Mouse (Mus musculus) ovary, postnatal 36 days (tissue): ENCODE measurements at regions not wholly inside any gene's neighbourhood (a gene's known extent, or its start where the extent isn't known, plus 50 kb on each side); places are given as distances from the start of the nearest gene placed in this dataset.

Experiments used
- DNase-seq: peaks from one replicate; pipeline ENCODE4 v3.0.0; 2022; ENCODE audit warnings: low spot score, mixed read lengths

DNA sequence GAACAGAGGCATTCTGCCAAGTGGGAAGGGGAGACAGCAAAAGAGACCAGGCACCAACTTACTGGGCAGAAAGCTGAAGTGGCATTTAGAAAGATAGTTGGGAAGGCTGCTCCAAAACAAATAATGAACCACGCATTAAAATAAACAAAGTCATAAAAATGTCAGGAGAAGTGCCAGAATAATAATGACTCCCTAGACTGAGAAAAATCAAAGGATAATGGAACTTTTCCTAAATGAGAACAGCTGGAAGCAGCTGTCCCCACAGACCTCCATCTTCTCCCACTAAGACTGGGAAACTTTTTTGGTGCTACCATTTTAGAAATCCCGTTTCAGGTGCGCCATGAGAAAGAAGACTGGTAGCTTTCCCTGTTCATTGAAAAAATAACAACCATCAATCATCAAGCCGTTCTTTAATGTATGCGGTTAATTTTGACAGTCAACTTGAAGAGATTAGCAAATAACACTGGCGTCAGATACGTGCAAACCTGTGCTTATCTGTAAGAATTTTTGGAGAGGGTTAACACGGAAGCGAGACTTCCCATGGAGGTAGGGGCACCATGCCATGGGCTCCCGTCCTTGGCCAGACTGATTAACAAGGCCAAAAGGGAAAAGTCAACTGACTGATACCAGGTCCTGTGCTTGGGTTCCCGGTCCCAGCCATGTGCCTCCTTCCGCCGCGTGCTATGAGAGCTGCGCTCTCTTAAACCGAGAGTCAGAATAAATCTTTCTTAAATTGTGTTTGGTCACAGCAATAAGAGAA, 286.1 kb upstream of the Id4 start:
- DNase-seq: no peak

DNA sequence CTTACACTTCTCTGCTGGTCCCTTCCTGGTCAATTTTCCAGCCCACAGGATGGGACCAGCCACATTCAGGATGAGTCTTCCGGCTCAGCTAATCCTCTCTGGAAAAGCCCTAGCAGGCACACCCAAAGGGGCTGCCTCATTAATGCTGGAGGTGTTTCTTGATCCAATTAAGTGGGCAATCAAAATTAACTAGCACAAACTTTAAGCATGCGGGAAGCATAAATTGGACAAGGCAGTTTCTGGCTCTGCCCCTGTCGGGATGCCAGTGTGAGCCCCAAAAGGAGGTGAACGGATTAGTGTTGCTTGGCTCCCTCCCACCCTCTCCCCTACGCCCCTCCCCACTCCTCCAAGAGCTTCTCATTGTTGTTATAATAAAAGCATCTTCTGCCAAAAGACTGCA, 262.5 kb upstream of the Id4 start:
- no peak for DNase-seq

DNA sequence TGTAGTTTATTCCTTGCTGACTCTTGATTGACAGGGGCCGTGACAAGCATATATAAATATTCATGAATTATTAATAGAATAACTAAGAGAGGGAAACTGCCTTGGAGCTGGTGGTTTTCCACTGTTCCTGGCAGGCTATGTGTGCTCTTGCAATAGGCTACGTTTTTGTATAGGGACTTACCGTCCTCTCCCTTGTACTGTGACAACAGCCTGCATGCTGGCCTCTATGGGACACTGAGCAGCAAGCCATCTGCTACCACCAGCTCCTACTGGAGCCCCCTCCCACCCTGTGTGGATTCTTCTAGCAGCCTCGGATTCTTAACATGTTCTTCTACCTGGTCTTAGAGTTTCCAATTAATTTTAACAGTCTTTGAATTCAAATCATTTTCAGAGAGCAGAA, 261.6 kb upstream of the Id4 start:
- DNase-seq: no peak

DNA sequence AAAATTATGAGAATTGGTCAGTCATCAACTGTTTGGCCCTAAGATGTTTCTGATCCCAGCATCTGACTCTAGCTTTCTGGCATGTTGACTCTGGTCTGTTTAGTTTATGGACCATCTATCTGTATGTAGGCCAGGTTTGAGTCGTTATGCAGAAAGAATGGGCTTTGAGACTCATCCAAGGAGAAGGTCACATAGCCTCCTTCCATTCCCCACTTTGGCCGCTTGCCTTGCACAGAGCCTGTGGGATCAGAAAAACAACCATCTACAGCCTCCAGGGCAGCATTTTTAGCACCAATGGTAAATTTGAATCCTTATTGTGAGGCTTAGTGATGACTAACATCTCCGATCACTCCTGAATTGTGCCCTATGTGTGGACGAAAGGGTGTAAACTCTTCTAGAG, 257.9 kb upstream of the Id4 start:
- DNase-seq: peak; percentile 22

DNA sequence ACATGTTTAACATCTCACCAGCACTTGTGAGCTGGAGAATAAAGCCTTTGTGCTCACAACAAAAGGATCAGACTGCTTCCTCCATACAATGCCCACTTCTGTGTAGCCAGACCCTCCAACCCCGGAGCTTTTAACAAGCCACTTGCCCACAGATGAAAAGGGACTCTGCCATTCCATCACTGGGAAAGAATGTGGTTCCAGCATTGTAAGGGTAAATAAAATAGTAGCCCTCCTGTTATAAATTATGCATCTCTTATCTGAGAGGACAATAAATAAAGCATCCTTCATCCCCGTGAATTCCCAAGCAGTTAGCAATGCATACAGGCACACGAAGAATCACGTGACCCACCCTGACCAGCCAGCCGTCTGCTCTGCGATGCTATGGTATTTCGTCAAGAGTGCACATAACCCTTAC, 247.7 kb upstream of the Id4 start:
- DNase-seq: no peak

DNA sequence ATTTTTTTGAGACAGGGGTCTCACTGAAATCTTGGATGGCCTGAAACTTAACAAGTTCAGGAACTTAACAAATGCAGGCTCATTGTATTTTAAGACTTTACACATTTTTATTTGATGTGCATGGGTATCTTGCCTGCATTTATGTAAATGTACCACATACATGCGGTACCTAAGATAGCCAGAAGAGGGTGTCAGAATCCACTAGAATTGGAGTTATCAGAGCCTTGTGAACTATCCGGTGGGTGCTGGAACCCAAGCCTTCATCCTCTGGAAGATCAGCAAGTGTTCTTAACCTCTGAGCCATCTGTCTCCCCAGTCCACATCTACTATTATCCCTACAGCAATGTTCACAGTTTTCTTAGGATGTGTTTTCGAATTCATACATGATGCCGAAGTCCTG, 245.7 kb upstream of the Id4 start:
- no peak for DNase-seq

DNA sequence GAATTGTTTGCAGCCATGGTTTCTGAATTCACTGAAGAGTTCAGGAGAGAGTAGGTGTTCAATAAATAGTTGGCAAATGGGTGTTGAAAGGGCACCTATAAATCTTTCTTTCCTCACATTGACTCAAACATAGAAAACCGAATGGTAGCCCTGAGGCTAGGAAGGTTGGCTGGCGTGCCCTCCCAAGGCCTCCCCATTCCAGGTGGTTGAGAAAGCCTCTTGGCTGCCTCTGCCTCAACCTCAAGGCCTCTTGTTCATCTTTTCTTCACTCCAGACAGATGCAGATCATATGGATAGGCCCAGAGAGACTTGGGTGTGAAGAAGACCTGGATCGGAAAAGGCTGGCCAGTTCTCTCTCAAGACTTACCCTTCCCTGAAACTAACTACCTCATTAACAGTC, 245.0 kb upstream of the Id4 start:
- no peak for DNase-seq

DNA sequence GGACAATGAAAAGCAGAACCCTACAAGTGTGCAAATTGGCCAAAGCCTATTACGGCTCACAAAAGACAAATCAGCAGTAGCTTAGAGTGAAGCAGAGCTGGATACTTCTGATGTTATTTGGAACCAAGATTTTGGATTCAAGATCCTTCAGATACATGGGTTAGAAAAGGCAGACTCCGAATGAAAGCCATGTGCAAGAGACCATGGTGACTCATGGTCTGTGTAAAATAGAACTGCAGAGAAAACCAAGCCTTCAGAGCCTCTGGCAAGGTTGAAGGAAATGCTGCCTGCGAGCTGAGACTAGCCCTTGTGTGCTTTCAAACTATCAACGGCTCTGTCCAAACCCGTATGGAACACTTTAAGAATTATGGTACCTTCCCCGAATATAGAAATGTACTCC, 244.4 kb upstream of the Id4 start:
- DNase-seq: no peak

DNA sequence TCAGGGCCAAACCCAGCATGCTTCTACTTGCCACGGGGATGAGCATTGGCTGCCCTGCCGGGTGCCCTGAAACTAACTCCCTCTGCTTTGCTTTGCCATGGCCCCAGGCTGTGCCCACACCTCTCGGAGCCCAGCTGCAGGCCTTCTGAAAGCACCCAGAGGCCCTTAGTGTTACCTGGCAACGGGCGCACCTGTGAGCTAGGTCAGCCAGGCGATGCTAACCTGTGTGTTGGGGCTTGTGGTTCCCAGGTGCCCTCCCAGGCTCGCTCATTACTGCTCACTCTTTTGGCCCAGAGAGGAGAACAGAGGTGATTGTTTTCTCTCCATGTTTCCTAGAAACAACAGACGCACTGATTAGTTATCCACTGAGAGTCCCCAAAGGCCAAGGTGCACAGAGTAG, 243.4 kb upstream of the Id4 start:
- no peak for DNase-seq

DNA sequence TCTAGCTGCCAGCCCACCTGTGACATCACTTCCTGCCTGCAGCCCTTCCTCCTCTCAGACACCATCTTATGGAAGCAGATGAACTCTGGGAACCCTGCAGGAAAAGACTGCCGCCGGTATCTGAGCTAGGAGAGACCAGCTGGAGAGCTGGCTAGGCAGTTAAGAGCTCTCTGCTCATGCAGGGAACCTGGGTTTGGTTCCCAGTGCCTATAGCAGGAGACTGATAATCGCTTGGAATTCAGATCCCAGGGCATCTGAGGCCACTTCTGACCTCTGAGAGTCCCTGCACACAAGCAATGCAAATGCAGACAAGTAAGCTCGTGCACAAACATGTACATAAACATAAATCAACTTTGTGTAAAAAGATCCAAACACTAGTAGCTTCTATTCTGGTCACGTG, 242.4 kb upstream of the Id4 start:
- DNase-seq: no peak

DNA sequence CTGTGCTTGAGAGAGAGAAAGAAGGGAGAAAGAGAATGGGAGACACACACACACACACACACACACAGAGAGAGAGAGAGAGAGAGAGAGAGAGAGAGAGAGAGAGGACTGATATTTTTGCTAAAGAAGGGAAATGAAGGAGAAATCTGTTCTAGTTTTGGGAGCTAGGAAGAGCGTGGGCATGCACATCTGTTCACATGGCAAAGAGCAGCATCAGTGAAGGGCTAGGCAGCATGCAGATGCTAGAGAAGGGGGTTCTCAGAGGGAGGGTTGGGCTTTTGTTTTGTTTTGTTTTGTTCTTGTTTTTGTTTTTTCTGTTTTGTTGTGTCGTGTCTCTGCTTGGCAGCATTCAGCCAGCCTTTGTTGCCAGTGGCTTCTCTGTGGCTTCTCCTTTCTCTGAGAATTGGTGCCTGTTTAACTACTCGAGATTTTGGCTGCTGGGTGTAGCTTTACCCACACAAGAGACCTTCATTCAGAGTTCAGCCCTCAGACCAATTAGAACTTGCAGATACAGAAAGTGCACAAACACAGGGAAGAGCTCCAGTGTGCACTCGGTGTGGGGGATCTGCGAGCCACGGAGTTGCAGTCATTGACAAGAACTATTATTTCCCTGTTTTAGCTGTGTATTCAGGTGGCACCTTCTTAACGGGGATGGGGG, 237.9 kb upstream of the Id4 start:
- no peak for DNase-seq

DNA sequence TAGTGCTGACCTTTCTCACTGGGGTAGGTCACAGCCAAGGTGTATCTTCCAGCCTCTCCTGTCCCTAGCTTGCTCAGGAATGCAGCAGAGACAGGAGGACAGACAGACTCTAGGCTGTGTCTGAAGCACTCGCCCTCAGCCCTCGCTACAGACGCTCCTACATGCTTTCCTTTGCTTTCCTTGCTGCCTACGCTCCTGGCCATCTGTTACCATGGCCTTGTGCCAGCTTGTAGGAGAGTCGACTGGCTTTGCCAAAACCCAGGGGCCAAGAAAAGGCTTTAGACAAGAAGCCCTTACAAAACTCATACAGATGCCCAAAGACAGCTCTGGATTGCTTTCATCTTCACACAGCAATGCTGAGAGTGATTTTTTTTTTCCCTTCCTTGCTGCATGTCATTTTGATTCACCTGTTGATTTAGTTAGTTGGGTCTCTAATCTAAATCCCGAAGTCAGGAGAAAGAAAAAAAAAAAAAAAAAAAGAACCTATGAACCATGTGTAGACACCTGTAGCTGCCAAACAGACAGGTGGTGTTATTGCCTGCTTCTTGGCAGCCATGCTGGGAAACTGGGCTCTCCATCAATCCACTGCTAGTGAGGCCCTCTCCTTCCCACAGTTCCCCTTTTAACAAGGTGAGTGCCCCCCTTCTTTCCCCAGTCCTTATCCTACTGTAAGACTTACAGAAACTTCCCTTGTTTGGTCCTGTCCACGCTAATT, 233.1 kb upstream of the Id4 start:
- peak; percentile 58 for DNase-seq

DNA sequence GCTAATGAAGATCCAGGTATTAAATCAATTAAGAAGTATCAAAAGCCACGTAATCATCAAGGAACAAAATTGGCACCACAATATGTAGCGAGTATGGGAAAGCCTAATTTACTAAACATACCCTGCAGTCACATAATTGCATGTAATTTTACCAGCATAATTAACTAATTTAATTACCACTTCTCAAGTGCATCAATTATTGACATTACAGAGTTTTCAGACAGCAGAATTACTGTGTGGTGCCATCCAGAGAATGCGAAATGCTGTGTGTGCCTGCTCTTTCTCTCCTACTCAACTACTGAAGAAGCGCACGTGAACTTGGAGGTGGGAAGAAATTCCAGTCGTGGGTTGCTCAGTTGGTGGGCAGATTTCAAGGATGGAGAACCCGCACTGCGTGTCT, 229.5 kb upstream of the Id4 start:
- DNase-seq: no peak

DNA sequence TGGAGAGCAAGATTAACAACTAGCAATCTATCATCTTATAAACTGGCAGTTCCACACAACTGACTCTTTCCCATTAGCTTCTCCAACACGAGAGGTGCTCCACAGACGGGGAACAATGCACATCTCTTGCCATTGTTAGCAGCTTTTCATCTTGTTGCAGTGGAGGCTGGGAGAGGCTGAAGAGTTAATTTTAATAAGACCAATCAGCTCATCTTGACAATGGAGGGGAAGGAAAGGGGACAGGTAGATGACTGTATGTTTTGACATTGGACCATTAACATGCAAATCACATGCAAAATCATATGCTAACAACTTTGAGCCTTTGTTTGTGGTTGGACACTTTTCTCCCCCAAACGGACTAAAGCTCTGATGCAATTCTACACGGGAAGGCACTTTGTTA, 218.9 kb upstream of the Id4 start:
- DNase-seq: no peak

DNA sequence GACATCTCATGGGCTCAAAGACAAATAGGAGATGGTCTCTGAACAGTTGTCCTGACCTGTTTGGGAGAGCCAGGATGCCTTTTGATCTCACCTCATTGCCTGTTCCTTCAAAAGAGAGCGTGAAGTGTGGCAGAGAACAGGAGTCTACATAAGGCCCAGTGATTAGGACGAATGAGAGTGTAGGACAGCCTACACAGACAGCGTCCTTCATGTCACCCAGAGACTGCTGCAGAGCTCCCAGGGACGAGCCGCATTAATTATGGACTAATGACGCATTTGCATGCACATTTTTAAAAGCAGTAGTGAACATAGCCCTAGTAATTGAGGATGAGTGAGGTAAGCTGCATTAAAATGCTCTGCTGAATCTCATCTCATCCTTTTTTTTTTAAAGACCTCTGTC, 218.5 kb upstream of the Id4 start:
- no peak for DNase-seq

DNA sequence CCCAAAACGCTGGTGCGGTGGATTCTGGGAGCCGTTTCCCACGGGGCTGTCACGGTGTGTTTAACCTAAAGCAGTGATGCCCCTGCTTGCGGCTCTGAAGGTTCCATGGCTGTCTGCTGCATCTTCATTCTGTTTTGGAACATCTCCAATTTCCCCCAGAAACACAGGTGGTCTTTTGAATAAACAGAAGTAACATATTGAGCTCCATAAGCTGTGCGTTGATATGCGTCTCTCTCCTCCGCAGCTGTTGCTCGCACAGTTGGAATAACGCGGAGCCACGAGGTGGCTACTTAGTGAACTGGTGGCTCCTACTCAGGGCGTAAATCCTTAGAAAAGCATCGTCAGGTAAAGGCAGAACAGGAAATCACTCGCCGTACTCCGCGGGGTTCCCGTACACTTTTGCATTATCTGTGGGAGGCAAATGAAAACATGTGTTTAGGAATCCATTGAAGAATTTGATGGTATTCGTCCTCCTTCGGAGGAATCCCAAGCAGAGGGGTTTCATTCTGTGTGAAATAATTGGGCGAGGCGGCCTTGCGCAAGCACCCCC, 214.8 kb upstream of the Id4 start:
- no peak for DNase-seq

DNA sequence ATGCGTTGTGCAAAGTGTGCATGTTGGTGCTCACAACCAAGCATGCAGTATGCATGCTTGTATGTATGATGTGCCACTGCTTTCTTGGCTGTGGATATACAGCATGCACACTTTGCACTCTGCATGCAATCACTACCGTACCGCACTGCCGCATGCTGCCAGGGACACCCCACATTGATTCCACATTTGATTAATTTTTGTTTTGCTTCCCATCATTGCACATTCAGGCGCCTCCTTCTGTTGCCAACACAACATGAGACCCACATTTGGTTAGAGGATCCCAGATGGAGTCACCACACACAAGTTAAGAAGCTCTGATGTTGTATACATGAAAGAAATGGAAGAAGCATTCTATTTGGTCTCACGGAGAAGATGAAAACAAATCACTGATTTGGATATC, 211.2 kb upstream of the Id4 start:
- no peak for DNase-seq

DNA sequence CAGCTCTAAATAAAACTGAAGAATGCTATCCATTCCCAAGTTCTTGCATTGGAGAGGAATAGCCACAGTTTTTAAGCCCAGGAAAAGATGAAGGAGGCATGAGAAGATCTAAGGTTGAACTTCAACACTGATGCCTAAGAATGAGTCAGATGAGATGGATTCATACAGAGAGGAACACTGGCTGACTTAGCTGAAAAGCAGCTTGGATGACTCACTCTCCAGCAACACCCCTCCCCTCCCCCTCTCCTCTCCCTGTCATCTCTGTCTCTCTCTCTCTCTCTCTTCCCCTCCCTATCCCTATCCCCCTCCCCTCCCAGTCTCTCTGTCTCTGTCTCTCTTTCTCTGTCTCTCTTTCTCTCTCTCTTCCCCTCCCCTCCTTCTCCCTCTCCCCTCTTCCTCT, 186.4 kb upstream of the Id4 start:
- DNase-seq: no peak

DNA sequence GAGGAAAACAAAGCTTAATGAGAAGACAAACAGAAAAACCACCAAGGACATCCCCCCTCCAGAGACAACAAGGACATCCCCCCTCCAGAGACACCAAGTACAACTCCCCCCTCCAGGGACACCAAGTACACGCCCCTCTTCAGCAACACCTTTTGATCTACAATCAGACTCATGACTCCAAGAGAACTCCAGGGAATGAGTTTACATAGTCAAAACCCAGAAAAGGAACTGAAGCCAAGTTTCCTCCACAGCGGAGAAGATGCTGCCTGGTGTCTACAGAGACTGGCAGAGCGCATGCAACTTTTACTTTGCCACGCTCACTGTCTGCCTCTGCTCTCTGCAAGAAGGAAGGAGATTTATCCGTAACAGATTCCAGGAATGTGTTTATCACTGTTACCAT, 185.7 kb upstream of the Id4 start:
- no peak for DNase-seq

DNA sequence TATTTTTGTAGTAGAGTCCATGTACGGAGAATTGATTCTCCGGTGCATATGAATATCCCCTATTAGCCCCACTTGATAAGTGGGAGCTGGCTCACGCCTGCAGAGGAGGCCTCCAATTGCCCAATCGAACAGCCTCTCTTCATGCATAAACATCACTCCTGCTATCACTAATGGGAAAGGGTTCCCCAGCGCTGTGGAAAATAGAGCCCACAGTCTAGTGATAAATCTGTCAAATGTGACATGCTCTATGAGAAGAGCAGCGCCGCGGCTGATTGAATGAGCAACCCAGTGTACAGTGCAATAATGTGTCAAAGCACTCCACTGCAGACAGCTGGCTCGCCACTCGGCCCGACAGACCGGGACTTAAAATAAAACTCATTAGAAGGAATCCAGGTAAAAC, 182.8 kb upstream of the Id4 start:
- DNase-seq: no peak

DNA sequence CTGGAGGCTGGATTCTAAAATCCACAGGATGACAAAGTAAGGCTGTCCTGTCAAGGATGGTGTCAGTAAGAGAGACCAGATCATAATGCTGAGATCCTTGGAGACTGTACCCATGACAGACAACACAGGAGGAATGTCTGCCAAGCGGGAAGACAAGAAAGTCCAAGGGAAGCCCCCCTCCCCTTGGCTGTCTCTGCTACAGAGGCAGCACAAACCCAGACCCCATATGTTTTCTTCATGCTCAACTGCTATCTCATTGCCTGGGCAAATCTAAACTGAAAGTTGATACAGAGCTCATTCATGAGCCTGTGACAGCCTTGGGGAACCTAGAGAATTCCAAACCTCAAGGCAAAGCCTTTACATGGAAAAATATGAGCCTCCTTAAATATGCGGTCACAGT, 177.7 kb upstream of the Id4 start:
- DNase-seq: no peak

DNA sequence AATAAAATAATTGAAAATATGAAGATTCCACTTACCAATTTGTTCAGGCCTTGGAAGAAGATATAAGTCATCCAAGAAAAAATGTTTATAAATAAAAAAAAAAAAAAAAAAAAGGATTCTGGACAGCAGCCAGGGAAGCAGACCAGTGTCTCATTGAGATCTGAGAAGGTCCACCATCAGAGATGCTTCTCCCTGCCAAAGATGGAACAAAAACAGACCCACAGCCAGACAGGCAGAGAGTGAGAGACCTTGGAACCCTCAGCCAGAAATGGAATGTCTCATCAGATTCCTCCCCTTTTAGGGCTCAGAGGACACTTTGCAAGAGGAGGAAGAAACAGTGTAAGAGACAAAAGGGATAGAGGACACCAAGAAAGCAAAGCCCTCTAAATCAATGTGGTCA, 177.2 kb upstream of the Id4 start:
- no peak for DNase-seq
